Mouse (Mus musculus) cerebellum, adult 11-12 months (tissue): ENCODE data around the gene Adad2.

ENCODE experiments used
- DNase-seq: peaks from one replicate; pipeline ENCODE4 v3.0.0; 2022

The Adad2 gene

DNA sequence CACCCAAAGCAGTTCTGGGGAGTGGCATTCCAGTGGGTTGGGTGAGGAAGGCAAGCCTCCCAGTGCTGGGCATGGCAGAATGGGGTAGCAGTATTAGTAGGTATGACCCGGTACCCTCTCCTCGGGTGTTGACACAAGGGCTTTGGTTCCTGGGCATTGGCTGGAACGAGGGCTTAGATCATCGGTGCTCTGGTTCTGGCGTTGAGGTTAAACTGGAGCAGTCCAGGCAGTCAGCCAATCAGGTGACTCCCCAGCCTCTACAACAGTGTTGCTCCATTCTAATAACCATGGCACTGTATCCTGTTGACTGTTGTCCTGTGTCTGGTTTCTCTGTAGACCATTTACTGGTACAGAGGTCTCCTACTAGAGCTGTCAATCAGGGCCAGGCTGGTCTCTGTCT, 5.0 kb downstream of the Adad2 start:
- no peak for DNase-seq

DNA sequence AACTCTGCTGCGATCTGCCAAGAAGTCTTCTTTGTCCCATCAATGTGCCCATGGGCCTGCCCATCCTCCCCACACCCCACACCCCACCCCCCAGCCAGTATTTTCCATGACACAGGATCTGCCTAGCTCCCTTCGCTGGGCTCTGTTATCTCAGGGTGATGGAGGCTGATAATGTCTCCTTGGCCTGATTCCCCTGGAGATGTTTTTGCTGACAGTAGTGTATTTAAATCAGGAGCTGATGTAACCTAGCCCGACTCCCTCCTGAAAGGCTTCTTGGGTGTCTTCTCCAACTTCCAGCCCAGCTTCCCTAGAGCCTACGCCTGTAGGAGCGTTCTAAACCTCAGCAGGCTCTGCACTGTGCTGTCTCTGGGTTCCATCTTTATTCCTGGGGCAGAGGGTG, 6.3 kb downstream of the Adad2 start:
- no peak for DNase-seq

DNA sequence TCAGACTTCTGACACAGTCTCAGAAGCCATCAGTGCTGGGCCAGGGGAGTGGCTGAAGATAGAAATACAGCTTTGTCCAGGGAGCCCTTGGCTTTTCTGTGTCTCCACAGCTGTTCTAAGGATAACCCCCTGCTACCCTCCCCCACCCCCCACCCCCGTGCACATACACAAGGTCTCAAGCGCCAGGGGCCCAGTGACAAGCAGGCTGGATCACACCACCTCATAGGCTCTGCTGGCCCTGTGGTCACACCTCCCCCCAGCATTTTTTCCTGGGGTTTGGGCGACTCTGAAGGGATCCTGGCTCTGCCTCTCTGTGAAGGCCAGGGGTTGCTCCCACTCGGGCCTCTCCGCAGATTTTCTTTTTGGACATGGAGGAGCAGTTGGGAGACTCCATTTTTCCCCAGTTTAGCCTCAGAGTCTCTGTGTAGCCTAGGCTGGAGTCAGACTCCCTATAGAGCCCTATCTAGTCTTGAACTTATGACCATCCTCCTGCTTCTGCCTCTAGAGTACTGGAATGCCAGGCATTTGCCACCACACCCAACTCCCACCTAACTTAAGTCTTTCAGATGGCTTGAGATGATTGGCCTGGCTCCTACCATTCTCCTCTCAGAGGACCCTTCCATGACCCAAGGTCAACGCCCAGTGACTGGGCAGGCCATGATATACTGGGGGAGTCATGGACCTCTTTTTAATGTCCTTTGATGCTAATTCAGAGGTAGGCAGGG, 7.7 kb downstream of the Adad2 start:
- DNase-seq, result no peak

DNA sequence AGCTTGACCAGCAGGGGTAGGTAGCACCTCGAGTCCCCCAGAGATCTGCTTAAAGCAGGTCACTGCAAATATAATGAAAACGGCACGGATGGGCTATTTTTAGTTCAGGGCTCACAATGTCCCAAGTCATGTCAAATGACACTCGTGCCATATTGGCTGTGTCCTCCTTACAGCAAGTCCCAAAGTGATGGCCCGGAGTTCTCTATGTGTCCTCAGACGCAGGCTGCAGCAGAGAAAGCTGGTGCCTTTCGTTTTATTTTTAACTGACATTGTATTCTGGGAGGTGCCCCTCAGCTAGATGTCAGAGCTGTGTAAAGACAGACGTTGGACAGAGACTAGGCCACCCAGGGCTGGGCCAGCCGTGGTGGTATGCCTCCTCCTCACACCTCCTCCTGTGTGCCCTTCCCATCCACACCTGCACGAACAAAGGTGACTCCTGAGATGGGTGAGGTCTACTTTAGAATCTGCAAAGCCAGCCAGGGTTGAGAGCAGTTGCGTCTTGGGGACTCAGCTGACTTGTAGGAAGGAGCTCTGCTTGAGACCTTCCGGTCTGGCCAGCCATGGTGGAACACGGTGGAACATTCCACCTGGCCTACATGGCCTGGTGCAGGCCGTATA, 8.4 kb downstream of the Adad2 start:
- DNase-seq, result no peak

DNA sequence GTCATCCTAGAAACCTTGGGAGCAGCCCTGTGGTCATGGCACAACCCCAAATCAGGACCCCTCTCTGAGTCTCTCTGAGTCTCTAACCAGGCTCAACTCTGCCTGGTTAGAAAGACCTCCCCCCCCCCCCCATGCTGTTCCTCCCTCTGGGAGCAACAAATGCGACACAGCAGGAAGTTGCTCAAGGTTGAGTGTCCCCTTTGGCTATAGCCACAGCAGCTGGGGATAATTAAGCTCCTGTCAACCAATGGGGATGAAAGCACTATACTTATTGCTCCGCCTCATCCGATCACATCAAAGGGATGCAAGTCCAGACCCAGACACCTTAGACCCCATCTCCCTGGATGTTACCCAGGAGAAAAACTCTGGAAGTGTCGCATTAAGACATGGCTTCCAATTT, 10.0 kb downstream of the Adad2 start:
- no peak for DNase-seq

DNA sequence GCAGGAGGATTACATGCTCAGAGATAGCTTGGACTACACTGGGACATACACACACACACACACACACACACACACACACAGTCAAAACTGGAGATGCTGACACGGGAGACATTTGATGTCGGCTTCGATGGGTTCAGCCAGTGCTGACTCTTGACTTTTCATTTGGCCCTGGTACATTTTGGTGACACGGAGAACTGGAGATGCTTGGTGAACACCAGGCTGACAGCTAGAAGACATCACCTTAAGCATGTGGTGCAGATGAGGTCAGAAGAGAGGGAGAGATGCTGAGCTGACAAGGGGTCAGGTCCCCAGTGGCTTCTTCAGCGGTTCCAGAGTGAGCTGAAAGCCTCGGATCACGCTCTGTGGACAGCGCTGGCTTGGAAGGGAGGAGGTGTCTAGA, 10.5 kb downstream of the Adad2 start:
- DNase-seq, result no peak

DNA sequence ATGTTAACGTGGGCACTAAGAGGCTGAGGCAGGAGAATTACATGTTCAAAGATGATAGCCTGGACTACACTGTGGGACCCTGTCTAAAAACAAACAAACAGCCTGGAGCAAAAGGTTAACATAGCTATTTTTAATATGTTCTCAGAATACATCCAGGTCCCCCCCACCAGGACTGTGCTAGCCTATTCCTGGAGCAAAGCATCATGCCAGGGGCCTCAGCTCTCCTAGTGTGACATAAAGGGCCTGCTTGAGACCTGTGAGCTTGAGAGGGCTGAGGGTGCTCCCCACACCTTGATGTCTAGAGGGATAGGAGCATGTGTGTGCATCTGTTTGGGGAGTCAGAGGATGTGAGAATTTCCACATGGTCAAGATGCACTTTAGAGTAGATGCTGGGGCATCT, 11.2 kb downstream of the Adad2 start:
- no peak for DNase-seq

DNA sequence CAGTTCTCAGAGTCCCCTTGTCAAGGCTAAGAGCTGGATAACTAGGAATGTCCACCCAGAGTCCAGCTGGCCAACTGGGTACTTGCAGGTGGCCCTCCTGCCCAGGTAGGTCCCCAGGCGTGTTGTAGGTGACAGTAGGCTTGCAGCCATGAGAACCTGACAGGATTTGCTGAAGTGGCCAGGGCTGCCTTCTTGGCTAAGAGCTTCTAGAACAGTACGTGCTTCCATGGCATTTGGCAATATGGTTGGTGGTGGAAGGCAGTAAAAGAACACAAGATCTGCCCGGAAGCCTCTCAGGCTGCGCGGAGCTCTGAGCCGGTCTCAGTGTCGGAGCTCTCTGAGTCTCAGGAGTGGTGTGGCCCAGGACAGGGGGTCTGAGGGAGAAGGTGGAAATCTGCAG, 12.4 kb downstream of the Adad2 start:
- DNase-seq, result no peak

DNA sequence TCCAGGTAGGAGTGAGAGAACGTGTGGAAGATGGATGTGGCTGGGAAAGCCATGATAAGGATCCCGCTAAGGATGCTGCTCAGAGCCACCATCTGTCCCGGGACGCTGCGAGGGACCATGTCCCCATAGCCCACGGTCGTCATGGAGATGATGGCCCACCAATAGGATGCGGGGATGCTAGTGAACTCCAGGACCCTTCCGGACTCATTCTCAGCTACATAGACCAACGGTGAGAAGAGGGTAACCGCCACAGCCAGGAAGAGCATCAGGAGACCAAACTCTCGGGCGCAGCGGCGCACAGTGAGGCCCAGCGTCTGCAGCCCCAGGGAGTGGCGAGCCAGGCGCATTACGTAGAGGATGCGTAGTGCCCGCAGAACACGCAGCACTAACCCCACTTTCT, 13.2 kb downstream of the Adad2 start:
- no peak for DNase-seq

DNA sequence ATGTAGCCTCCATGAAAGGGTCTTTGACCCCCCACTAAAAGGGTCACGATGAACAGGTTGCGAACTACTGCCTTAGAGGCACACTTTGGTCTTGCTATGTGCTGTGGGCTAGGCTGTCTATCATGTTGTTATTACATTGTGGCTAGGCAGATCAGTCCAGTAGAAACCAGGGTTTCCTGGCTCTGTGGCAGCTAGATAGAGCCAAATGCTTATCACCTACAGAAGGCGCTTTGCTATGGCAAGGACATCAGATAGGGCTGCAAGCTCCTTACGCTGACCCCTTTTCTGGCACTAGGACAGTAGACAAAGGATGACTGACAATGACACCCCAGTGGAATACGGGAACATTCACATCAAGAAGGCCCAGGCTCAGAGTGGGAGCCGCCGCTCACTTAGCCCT, 14.7 kb downstream of the Adad2 start:
- DNase-seq, result no peak

DNA sequence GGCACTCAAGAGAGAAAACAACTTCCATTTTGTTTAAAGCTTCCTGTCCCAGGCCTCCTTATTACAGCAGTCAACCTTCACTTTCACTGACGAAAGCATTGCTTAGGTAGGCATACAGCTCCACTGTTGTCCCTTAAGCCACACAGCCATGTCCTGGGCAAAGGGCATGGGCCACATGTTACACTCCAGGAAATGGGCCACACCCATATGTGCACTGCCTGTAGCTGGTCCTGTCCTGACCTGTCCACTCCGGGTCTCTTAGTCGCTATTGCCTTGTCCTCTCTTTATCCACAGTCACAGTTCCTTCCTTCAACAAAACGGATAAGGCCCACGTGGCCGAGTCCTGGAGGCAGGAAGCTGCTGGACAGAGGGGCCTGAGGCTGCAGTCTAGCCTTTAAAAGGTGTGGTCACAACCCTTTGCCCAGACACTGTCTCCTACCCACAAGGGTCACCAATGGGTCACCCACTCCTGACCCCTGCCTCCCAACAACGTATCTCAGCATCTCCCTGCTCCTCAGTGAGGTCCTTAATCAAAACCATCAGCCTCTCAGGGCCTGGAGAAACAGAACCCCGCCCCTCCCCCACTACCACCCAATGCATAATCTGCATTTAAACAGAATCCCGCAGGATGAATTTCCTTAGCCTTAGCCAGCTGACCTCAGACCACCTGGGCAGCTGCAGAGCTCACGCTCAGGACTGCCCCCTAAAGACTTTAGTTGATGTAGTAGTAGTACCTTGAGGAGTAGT, 15.2 kb downstream of the Adad2 start:
- DNase-seq, result no peak

DNA sequence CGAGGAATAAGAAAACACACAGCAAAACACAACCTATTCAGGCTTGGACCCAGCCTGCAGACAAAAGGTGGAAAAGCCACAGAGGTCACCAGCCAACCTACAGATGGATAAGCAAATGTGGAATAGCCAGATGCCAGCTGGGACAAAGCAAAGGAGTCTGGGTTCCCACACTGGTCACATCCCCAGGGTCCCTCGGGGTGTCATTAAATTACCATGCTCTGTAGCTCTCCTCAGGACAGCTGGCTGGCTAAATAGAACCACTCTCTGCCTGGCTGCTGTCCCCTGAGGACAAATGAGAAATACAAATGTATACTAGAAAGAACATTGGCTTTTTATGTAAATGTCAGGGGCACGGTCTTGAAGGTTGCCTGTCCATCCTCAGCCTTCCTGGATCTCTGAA, 18.3 kb downstream of the Adad2 start:
- DNase-seq, result no peak

DNA sequence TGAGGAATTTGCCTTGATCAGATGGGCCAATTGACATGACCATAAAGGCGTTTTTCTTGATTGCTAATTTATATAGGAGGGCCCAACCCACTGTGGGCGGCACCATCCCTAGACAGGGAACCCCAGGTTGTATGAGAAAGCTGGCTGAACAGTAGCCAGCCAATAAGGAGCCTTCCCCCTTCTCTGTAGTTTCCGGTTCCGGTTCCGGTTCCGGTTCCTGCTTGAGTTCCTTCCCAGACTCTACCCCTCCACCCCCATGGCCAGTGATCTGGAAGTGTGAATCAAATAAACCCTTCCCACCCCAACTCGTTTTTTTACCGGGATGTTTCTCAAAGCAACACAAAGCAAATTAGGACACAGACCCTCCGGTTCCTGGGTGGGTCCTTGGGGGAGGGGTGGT, 19.7 kb downstream of the Adad2 start:
- DNase-seq, result no peak

DNA sequence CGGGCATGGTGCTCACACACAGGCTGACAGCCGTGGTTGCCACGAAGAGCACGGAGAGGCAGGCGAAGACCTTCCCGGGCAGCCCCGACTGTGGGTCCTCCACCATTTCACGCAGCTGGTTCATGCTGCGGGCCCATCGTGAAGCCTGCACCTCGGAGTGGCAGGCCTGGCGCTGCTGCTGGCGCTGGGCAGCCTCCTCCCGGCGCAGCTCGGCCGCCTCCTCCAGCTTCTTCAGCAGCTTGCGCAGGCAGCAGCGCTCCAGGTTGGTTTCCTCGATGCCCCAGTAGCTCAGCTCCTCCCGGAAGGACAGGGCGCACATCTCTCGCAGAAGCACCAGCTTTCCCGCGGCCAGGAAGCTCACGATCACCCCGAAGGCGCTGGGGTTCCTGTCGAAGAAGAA, 20.4 kb downstream of the Adad2 start:
- DNase-seq, result no peak

DNA sequence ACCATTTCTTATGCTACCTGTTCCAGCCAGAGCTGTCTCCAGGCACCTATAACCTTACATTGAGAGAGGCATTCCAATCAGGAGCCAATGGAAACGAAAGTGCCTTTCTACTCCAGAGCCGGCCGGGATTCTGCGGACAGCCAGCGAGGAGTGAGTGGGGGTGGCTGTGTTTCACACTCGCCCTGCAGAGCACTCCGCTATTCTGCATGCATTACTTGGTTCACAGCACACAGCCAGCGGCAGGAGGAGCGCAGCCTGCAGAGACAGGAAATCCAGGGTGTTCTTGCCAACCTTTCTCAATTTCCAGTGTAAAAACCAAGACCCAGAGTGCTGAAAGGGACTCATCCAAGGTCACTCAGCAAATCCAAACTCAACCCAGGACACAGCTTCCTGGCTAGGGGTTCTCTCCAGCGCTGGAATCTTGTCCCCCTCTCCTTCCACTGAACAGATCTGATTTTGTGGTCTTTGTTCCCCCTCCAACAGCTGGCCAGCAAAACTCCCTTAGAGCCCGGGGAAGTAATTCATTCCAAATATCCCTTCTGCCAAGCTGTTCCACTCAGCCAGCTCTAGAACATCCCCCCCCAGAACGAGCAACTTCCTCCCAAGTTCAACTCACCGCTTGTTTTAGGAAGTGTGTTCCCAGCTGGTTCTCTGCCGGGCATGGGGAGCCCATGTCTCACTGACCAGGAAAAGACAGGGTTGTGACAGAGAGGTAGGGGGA, 22.2 kb downstream of the Adad2 start:
- DNase-seq, result no peak

DNA sequence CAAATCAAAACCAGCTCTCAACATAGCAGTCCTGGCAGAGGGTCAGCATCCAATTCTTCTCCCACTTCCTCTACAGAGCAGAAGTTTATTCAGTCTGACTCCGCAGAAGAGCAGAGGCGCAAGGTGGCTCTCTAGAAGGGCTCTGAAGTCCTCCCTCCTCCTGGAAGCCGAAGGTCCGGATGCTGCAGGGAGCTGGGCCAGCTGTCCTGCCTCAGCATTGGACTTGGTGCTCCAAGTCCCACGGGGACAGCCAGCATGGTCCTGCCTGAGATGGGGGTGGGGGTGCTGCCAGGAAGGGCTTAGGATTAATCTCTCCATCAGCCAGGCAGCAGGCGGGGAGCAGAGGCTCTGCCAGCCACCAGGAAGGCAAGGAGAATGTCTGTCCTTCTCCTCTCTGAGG, 22.8 kb downstream of the Adad2 start, which contains the start of gene Kcng4:
Gene Kcng4, minus strand, starts transcription at position 303 of the 400 bp plus-strand sequence.
- peak; percentile 25 for DNase-seq

DNA sequence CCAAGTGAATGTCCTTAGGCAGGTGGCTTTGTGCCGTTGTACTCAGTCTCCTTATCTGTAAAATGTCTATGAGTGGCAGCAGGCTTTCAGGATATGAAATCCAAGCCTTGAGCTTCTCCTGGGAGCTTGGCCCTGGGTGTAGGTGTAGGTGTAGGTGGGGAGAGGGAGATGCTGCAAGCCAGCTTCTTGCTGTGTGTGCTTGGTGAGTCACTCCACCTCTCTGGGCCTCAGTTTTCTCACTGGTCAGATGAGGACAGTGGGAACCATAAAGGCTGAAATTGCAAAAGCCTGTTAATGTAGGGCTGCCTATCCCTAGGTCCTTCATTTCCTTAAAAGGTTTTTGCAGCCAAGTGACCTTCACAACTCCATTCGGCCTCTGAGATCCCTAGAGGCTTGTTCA, 23.4 kb downstream of the Adad2 start:
- DNase-seq, result no peak

DNA sequence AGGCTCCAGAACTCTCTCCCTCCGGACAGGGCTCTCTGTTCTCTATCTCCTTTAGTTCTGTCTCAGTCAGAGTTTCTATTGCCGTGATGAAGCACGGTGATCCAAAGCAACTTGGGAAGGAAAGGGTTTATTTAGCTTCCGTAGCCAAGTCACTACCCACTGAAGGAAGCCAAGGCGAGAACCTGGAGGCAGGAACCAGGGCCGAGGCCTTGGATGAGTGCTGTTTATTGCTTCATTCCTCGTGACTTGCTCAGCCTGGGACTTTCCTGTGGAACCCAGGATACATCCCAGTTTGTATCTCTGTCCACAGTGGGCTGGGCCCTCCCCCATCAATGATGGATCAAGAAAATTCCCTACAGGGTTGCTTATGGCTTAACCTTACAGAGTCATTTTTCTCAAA, 24.2 kb downstream of the Adad2 start:
- DNase-seq, result no peak

DNA sequence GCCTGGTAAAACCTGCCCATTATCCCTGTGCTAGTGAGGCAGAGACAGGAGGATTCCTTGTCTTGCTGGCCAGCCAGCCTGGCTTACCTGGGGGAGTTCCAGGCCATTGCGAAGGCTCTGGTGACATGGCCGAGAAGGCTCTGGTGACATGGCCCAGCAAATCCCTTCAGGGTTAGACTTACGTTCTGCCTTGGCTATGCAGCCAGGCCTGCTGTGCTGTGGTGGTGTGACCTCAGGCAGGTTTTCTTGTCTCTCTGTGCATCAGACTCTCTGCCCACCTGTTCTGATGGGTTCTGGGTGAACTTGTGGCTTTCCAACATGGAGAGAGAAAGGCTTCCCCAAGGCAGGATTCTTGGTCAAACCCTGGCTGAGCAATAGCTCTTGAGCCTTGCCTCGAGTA, 24.8 kb downstream of the Adad2 start:
- DNase-seq, result no peak

DNA sequence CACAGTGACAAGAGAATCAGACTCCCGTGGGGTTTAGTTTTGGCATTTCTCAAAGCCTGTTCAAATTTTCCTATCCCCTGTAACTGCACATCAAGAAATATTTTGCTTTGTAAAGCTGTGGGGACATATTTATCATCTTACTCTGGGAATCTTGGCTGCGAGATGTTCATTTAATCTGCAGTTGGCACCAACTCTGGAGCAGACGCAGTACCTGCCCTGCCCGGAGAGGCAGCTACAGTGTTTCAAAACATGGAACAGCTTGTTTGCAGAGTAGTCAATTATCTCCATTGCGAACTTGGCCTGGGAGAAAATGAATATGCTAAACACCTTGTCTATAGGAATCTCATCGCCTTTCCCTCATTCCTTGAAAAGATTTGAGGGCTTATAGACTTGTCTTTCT, 25.7 kb downstream of the Adad2 start:
- peak; percentile 24 for DNase-seq

DNA sequence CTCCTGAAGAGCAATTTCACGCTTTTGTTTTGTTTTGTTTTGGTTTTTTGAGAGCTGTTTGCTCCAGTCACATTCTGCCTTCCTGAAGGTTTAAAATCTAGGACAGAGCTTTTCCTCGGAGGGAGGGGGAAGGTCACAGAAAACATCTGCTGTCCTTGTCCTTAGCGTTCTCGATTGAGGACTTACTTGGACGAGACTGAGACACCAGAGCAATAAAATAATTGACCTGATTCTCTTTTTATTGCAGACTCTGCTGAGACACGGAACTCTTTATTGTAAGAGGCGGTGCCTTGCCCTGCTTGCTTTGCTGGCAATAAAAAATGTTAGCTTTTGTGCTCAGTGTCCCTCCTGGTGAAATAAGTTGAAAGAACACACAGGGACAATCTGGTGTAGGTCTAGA, 27.3 kb downstream of the Adad2 start:
- no peak for DNase-seq

DNA sequence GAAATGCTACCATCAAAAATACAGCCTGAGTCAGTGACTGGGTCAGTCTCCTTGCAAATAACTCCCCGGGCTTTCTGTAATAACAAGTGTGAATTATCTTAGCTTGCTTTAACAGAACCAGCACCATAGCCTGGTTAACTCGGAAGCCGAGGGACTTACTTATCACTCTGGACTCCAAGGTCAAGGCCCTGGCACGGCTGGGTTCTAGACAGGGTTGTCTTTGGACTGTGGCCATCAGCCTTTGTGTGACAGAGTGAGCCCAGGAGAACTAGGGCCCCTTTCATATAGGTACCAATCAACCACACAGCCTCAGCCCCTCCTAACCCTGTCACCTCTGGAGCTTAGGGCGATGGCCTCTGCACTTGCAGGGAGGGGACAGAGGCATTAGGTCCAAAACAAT, 28.5 kb downstream of the Adad2 start:
- no peak for DNase-seq

DNA sequence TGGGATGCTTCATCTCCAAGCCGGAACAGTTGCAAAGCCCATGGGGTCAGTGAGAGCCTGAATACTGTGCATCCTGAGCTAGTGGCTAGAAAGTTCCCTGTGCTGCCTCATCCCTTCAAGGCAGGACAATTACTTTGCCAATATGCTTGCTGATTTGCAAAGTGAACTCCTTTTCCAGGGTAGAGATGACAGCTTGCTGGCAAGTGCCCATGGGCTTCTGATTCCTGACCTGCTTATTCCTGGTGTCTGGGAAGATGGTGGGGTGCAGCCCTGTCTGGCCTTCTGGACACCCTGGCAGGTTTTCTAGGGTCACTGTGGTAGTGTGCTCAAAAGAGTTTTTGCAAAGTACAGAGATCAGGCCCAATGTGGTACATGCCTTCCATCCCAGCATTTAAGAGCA, 30.4 kb downstream of the Adad2 start:
- DNase-seq, result peak; percentile 46
